ENCODE assay signal across 12 mouse cellular contexts in genomic region chr6:101270095-101270826, GRCm38 (mm10).
DNase-seq lines count a peak whose midpoint lies in the region; ATAC-seq and TF ChIP-seq lines count a peak whose summit lies in the region.
"Had no signal": no experiment of that assay in that cellular context is flagged by ENCODE, and none has a peak within 500 bp of the region (broad histone marks: within the 10 kb centered on the region; RNA-seq: fewer than 3 reads in every experiment).

No protein-coding gene starts in this region.

- no peaks in the 10 kb centered on the region for H3K27me3 ChIP-seq in hindbrain, embryonic 16.5 days (replicated peaks; ENCODE audit: control insufficient read depth, insufficient read depth, low read length)
- H3K27me3 ChIP-seq in hindbrain, embryonic 12.5 days, result peaks cover 13% of the 10 kb centered on the region
- H3K27me3 ChIP-seq in MEL (ENCODE audit: control insufficient read depth in 1 of 2, insufficient read depth in 2 of 2, low read length in 2 of 2), result no peaks in the 10 kb centered on the region
- no peaks in the 10 kb centered on the region for H3K27me3 ChIP-seq in embryonic facial prominence, embryonic 13.5 days

- no peak for TF ChIP-seq EP300 in MEL (IDR thresholded peaks at IDR 0.05; ENCODE audit: low read depth in 1 of 2, low read length in 2 of 2)

- no peak overlapping the region for H3K27ac ChIP-seq in hindbrain, embryonic 16.5 days (ENCODE audit: low read depth, low read length)
- no peak overlapping the region for H3K27ac ChIP-seq in hindbrain, embryonic 12.5 days
- H3K27ac ChIP-seq in MEL (ENCODE audit: control insufficient read depth, low read depth, low read length), result peak overlapping the region; percentile 88; the same call in 1 of the 2 replicates
- peak overlapping the region; percentile 66 for H3K27ac ChIP-seq in embryonic facial prominence, embryonic 13.5 days
- H3K27ac ChIP-seq: midbrain, embryonic 12.5 days had no signal

- 58% methylated on average over 7 of the region's 7 CpGs for WGBS in hindbrain, embryonic 16.5 days
- WGBS in hindbrain, embryonic 12.5 days, result 50% methylated on average over 7 of the region's 7 CpGs
- WGBS in embryonic facial prominence, embryonic 13.5 days, result 38% methylated on average over 7 of the region's 7 CpGs

- H3K9ac ChIP-seq in hindbrain, embryonic 16.5 days (ENCODE audit: low read depth, low read length), result no peak overlapping the region
- no peak overlapping the region for H3K9ac ChIP-seq in hindbrain, embryonic 12.5 days
- H3K9ac ChIP-seq in MEL (ENCODE audit: control insufficient read depth, low read depth, low read length, poor library complexity, severe bottlenecking), result no peak overlapping the region; the same call in 1 of the 2 replicates
- H3K9ac ChIP-seq in embryonic facial prominence, embryonic 13.5 days, result no peak overlapping the region
- H3K9ac ChIP-seq: midbrain, embryonic 12.5 days; neural tube, embryonic 15.5 days had no signal

- no peak for TF ChIP-seq POLR2A in MEL (IDR thresholded peaks at IDR 0.05; ENCODE audit: control insufficient read depth in 1 of 2, insufficient read depth in 1 of 2, low read depth in 1 of 2, low read length in 2 of 2, poor library complexity in 1 of 2)

- no peaks in the 10 kb centered on the region for H3K9me3 ChIP-seq in hindbrain, embryonic 16.5 days (ENCODE audit: control insufficient read depth, low read length)
- H3K9me3 ChIP-seq in hindbrain, embryonic 12.5 days (replicated peaks), result no peaks in the 10 kb centered on the region
- H3K9me3 ChIP-seq in MEL (replicated peaks; ENCODE audit: insufficient read depth, low read length), result no peaks in the 10 kb centered on the region
- H3K9me3 ChIP-seq in embryonic facial prominence, embryonic 13.5 days, result no peaks in the 10 kb centered on the region
- H3K9me3 ChIP-seq: midbrain, embryonic 12.5 days; neural tube, embryonic 15.5 days had no signal

- TF ChIP-seq RAD21 in MEL (IDR thresholded peaks at IDR 0.05; ENCODE audit: low read depth, low read length), result no peak

- H3K4me1 ChIP-seq in hindbrain, embryonic 16.5 days (ENCODE audit: control insufficient read depth, insufficient read depth, low read depth, low read length), result no peaks in the 10 kb centered on the region
- H3K4me1 ChIP-seq in hindbrain, embryonic 12.5 days, result peaks cover 31% of the 10 kb centered on the region
- peaks cover 14 to 16% of the 10 kb centered on the region in 2 experiments for H3K4me1 ChIP-seq in MEL (ENCODE audit: control insufficient read depth in 1 of 2, insufficient read depth in 2 of 2, low read length in 2 of 2)
- H3K4me1 ChIP-seq in embryonic facial prominence, embryonic 13.5 days, result peaks cover 70% of the 10 kb centered on the region

- ATAC-seq in hindbrain, embryonic 16.5 days, result 0 out of 2 replicates have a peak, but pooled peaks have one; percentile 30
- no peak for ATAC-seq in hindbrain, embryonic 12.5 days (ENCODE audit: low FRiP score)
- ATAC-seq in embryonic facial prominence, embryonic 13.5 days (ENCODE audit: insufficient number of reproducible peaks, insufficient read depth, low FRiP score, low TSS enrichment, low read depth), result no peak
- ATAC-seq in CD4-positive, CD25-positive, alpha-beta regulatory T cell, adult 4 months, result no peak
- ATAC-seq: activated CD4-positive, CD25-positive, alpha-beta regulatory T cell, adult 4 months had no signal

- H3K36me3 ChIP-seq in hindbrain, embryonic 16.5 days (ENCODE audit: control insufficient read depth, insufficient read depth, low read length), result no peaks in the 10 kb centered on the region
- no peaks in the 10 kb centered on the region for H3K36me3 ChIP-seq in hindbrain, embryonic 12.5 days
- peaks cover 0 to 18% of the 10 kb centered on the region in 2 experiments; a peak in 2 of 4 replicates for H3K36me3 ChIP-seq in MEL (ENCODE audit: control insufficient read depth in 1 of 2, insufficient read depth in 2 of 2, low read length in 2 of 2)
- H3K36me3 ChIP-seq in embryonic facial prominence, embryonic 13.5 days, result 0 out of 2 replicates have a peak, but pooled peaks cover 3% of the 10 kb centered on the region
- H3K36me3 ChIP-seq: midbrain, embryonic 12.5 days; neural tube, embryonic 15.5 days had no signal

- no peak overlapping the region for H3K4me3 ChIP-seq in hindbrain, embryonic 16.5 days (ENCODE audit: low read length)
- no peak overlapping the region for H3K4me3 ChIP-seq in hindbrain, embryonic 12.5 days
- no peak overlapping the region for H3K4me3 ChIP-seq in MEL (ENCODE audit: control insufficient read depth in 1 of 2, insufficient read depth in 1 of 2, low read depth in 2 of 2, low read length in 2 of 2)
- no peak overlapping the region for H3K4me3 ChIP-seq in embryonic facial prominence, embryonic 13.5 days
- H3K4me3 ChIP-seq: midbrain, embryonic 12.5 days; neural tube, embryonic 15.5 days had no signal

- H3K4me2 ChIP-seq in hindbrain, embryonic 16.5 days (ENCODE audit: low read length), result no peak overlapping the region
- no peak overlapping the region for H3K4me2 ChIP-seq in hindbrain, embryonic 12.5 days (replicated peaks)
- no peak overlapping the region for H3K4me2 ChIP-seq in embryonic facial prominence, embryonic 13.5 days
- H3K4me2 ChIP-seq: midbrain, embryonic 12.5 days; neural tube, embryonic 15.5 days had no signal

- no peak for DNase-seq in MEL (ENCODE audit: low read depth, low spot score)
- DNase-seq in kidney, postnatal 4 days, result peak; percentile 40 to 49
- no peak for DNase-seq in adrenal gland, adult (ENCODE audit: inconsistent age in 2 of 2, low spot score in 1 of 2)
- no peak for DNase-seq in cerebellum, adult 11-12 months
- DNase-seq: right cerebral cortex, postnatal 4 days had no signal

- TF ChIP-seq CTCF in MEL (IDR thresholded peaks at IDR 0.05 in 2 of 3, conservative IDR thresholded peaks at IDR 0.05 in 1 of 3; ENCODE audit: control insufficient read depth in 1 of 3, insufficient read depth in 1 of 3, low read depth in 2 of 3, low read length in 3 of 3, poor library complexity in 1 of 3, severe bottlenecking in 1 of 3), result no peak

- no peaks in the 10 kb centered on the region for H3K79me2 ChIP-seq in MEL (ENCODE audit: control insufficient read depth, insufficient read depth, low read length, poor library complexity)

TF ChIP-seq in MEL, 35 proteins besides CTCF, POLR2A, EP300 and RAD21:
- TF ChIP-seq ZKSCAN1 (IDR thresholded peaks at IDR 0.05; ENCODE audit: low read depth, low read length), result no peak
- no peak for TF ChIP-seq USF1 (IDR thresholded peaks at IDR 0.05; ENCODE audit: low read depth, low read length)
- TF ChIP-seq MYB (IDR thresholded peaks at IDR 0.05; ENCODE audit: low read depth, low read length), result no peak
- no peak for TF ChIP-seq SIN3A (IDR thresholded peaks at IDR 0.05; ENCODE audit: low read length)

Comparison
In these comparisons a context has a peak if more than half of its experiments do, and no peak if none do; other contexts are left out.
1. H3K27ac ChIP-seq: peak in MEL (single experiment) and embryonic facial prominence, embryonic 13.5 days (single experiment); none in hindbrain, embryonic 16.5 days (single experiment) and hindbrain, embryonic 12.5 days (single experiment).
2. DNase-seq: peak in kidney, postnatal 4 days (2 of 2); none in MEL (single experiment), adrenal gland, adult (0 of 2) and cerebellum, adult 11-12 months (single experiment).